Mouse (Mus musculus) neural tube, embryonic 13.5 days (tissue): ENCODE results near the gene Nkx2-3. TPM values are rescaled to one million over a fixed set of nuclear protein-coding genes. Genes with fewer than 3 reads are reported as not detected.

ENCODE experiments used
- ATAC-seq: fragments of 200-750 bp; cut with Nextera tagmentation; 2 replicates; pipeline ENCODE4 v1.8.0; 2017; ENCODE audit warnings: low read depth, mild to moderate bottlenecking, moderate TSS enrichment, moderate library complexity
- H3K27ac ChIP-seq: fragments of 300-500 bp; sonication (generic); replicated peaks from 2 replicates; pipeline ENCODE4 v1.5.1; 2015; ENCODE audit warnings: moderate library complexity, mild to moderate bottlenecking, inconsistent platforms
- H3K27me3 ChIP-seq: fragments of 300-500 bp; sonication (generic); 2 replicates; pipeline ENCODE4 v1.6.1; 2015; ENCODE audit warnings: mild to moderate bottlenecking, inconsistent platforms
- H3K36me3 ChIP-seq: fragments of 300-500 bp; sonication (generic); 2 replicates; pipeline ENCODE4 v1.6.1; 2015; ENCODE audit warnings: mild to moderate bottlenecking, inconsistent platforms
- H3K4me1 ChIP-seq: fragments of 300-500 bp; sonication (generic); replicated peaks from 2 replicates; pipeline ENCODE4 v1.6.1; 2015; ENCODE audit warnings: inconsistent platforms
- H3K4me2 ChIP-seq: fragments of 300-500 bp; sonication (generic); 2 replicates; pipeline ENCODE4 v1.6.1; 2015; ENCODE audit warnings: inconsistent platforms, mild to moderate bottlenecking, moderate library complexity
- H3K4me3 ChIP-seq: fragments of 300-500 bp; sonication (generic); 2 replicates; pipeline ENCODE4 v1.5.1; 2015; ENCODE audit warnings: mild to moderate bottlenecking, inconsistent platforms
- H3K9ac ChIP-seq: fragments of 300-500 bp; sonication (generic); 2 replicates; pipeline ENCODE4 v1.6.1; 2015; ENCODE audit warnings: moderate library complexity, mild to moderate bottlenecking, inconsistent platforms
- H3K9me3 ChIP-seq: fragments of 300-500 bp; sonication (generic); 2 replicates; pipeline ENCODE4 v1.6.1; 2016; ENCODE audit warnings: inconsistent platforms
- WGBS: fragments of 180-500 bp; shearing (Covaris S2); methylation state at CpG from one replicate; pipeline ENCODE4 v1.1.7; 2015; 5-methylcytosine and 5-hydroxymethylcytosine counted together
- polyA plus RNA-seq: library from polyadenylated mRNA; unstranded; fragments of >200 nt; fragmentation: Nextera tagmentation; extraction: Ambion mirVana; gene quantifications from 2 replicates; pipeline ENCODE4 v1.2.1, GENCODE M21; 2015

Nkx2-3 gene
- polyA plus RNA-seq, 1 experiment from 2014 or later: not detected

DNA sequence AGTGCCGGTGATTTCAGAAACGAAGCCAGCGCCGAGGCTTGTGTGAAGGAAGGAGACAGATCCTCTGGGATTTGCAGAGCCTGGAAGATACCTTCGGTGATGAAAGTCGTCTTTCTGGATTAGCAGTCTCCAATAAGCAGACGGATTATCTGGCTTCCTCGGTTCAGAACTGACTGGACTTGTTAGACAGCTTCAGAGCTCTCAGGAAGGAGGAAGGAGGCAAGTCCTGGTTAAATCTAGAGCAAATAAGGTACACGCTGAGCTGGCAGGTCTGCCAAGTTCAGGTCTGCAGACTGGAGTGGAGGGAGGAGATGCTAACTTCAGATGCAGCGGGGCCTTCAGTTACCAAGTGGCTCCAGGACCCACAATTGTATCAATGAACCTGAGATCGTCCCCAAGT lies 29.7 kb downstream of the Nkx2-3 start:
- Histone ChIP-seq H3K27ac (no peak overlapping the region), H3K4me1 (no peaks in the 10 kb centered on the region), H3K27me3 (no peaks in the 10 kb centered on the region), H3K9ac (no peak overlapping the region), H3K9me3 (no peaks in the 10 kb centered on the region), H3K36me3 (no peaks in the 10 kb centered on the region), H3K4me2 (no peak overlapping the region), H3K4me3 (no peak overlapping the region)
- WGBS: 80% methylated on average over 11 of the region's 11 CpGs
- no peak for ATAC-seq

DNA sequence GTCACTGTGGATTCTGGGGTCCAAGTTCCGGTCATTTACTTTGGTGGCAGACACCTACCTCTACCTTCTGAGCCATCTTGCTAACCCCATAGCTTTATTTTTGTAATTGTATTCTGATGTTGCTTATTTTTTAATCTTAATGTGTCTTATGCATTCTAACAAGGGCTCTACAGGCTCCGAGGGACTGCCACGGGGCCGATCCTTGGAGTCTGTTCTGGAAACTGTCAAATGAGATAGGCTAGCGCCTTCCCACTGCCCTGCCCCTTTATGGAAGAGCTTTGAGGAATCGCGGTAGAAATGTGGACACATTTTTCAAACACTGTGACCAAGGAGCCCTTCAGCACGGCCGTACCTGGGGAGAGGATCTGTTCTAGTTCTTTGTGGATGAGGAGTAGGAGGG lies 30.7 kb downstream of the Nkx2-3 start:
- Histone ChIP-seq H3K4me2 (no peak overlapping the region), H3K9me3 (no peaks in the 10 kb centered on the region), H3K4me1 (no peaks in the 10 kb centered on the region), H3K9ac (no peak overlapping the region), H3K36me3 (no peaks in the 10 kb centered on the region), H3K27me3 (no peaks in the 10 kb centered on the region), H3K27ac (no peak overlapping the region), H3K4me3 (no peak overlapping the region)
- 77% methylated on average over 9 of the region's 9 CpGs for WGBS
- ATAC-seq: no peak

DNA sequence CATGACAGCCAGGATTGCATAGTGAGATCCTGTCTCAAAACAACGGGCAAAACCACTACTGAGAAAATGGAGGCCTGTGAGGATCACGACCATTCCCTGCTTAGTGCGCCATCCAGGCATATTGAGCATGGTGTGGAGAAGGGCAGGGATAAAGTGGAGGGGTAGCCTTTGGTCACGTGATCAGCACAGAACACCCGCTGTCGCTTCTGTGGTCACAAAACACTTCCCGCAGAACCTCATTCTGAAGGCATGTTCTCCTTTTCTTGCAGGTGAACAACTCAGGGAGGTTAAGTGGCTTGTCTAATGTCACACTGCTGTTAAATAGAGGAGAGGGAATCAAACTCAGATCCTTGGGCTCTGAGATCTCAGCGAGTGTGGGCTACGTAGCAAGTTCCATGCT lies 33.4 kb downstream of the Nkx2-3 start:
- no peaks in the 10 kb centered on the region for H3K27me3 ChIP-seq
- no peaks in the 10 kb centered on the region for H3K36me3 ChIP-seq
- no peak for ATAC-seq
- no peak overlapping the region for H3K4me3 ChIP-seq
- H3K9me3 ChIP-seq: no peaks in the 10 kb centered on the region
- H3K27ac ChIP-seq: no peak overlapping the region
- no peaks in the 10 kb centered on the region for H3K4me1 ChIP-seq
- H3K4me2 ChIP-seq: no peak overlapping the region
- H3K9ac ChIP-seq: no peak overlapping the region
- 91% methylated on average over 9 of the region's 9 CpGs for WGBS

DNA sequence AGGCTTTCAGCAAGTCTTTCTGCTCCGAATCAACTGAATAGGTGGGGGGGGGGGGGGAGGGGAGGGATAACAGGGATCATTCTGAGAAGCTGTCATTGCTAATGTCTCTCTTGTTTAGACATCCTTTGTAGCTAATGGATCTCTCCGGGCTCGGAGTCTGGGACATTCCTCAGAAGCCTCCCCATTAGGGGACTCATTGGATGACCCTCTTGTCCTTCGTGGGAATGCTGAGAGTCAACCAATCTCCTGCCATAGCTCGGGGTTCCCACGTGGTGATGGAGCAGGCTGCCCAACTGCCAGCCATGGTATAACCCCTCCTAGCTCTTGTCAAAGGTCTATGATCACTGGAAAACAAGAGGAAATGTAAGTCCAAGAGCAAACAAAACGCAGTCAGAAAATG lies 34.7 kb downstream of the Nkx2-3 start:
- no peaks in the 10 kb centered on the region for H3K36me3 ChIP-seq
- no peak overlapping the region for H3K9ac ChIP-seq
- H3K4me2 ChIP-seq: no peak overlapping the region
- no peaks in the 10 kb centered on the region for H3K4me1 ChIP-seq
- ATAC-seq: no peak
- no peaks in the 10 kb centered on the region for H3K9me3 ChIP-seq
- H3K27ac ChIP-seq: no peak overlapping the region
- no peak overlapping the region for H3K4me3 ChIP-seq
- 67% methylated on average over 7 of the region's 7 CpGs for WGBS
- no peaks in the 10 kb centered on the region for H3K27me3 ChIP-seq

DNA sequence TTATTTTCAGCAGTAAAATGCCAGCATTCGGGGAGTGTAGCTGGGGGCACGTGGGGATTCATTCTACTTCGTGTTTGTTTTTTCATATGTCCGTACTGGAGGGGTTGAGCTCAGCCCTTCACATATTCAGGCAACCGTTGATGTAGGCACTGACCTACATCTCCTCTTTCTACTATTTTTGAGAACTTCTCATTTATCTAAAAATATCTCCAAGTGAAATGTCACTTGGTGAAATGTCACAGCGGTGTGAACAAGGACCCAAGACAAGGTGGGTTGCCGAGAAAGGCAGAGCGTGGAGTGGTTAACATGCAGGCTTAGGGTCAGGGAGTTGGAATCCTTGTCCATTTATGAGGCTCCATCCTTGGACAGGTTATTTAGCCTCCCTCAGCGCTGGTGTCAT lies 35.1 kb downstream of the Nkx2-3 start:
- H3K4me1 ChIP-seq: no peaks in the 10 kb centered on the region
- no peak for ATAC-seq
- no peaks in the 10 kb centered on the region for H3K27me3 ChIP-seq
- 92% methylated on average over 9 of the region's 9 CpGs for WGBS
- H3K36me3 ChIP-seq: no peaks in the 10 kb centered on the region
- H3K4me3 ChIP-seq: no peak overlapping the region
- H3K4me2 ChIP-seq: no peak overlapping the region
- no peak overlapping the region for H3K9ac ChIP-seq
- no peaks in the 10 kb centered on the region for H3K9me3 ChIP-seq
- H3K27ac ChIP-seq: no peak overlapping the region

DNA sequence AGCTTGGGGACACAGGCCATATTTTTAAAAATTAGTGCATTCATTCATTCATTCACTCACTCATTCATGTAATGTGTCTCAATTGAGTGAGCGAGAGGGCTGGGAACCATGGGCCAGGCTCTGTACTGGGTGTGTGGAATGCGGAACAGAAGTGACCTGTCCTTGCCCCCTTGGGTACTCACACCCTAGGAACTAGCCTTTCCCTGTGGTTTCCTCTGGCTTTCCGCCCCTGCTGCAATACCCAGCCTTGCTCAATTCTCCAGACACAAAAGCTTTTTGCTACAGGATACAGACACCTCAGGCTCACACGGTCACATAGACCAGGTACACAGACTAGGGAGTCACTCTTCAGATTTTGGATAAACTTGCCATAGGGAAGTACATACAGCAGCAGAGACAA lies 36.2 kb downstream of the Nkx2-3 start:
- 87% methylated on average over 4 of the region's 4 CpGs for WGBS
- no peak for ATAC-seq
- no peaks in the 10 kb centered on the region for H3K9me3 ChIP-seq

DNA sequence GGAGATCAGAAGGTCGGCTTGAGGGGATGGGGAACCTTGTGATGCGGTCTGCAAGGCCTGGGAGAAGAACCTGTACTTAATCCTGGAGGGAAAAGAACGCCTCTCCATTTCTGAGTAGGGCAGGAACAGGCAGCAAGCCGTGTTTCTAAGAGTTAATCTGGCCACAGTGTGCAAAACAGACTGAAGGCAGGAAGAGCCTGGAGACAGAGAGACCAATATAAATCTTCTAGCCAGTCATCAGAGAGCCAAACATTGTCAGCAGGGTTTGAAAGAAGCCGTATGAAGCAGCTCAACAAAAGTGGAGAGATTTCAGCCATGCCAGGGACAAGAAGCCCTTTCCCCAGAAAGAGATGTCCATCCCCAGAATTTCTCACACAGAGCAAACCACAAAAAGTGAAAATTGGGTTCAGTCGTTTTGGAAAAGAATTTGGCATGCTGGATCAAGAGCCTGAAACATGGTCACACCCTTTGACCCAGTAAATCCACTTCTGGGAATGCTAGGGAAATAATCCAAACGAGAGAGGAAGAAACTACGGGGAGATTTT lies 39.2 kb downstream of the Nkx2-3 start:
- no peaks in the 10 kb centered on the region for H3K4me1 ChIP-seq
- WGBS: 63% methylated on average over 8 of the region's 8 CpGs
- H3K27me3 ChIP-seq: no peaks in the 10 kb centered on the region
- no peaks in the 10 kb centered on the region for H3K36me3 ChIP-seq
- H3K4me2 ChIP-seq: no peak overlapping the region
- no peak overlapping the region for H3K27ac ChIP-seq
- peak overlapping the region; percentile 5; the same call in 1 of the 2 replicates for H3K9ac ChIP-seq
- no peak for ATAC-seq
- H3K4me3 ChIP-seq: no peak overlapping the region
- no peaks in the 10 kb centered on the region for H3K9me3 ChIP-seq

More for the DNA sequence above, 36.2 kb downstream of the Nkx2-3 start:
- Histone ChIP-seq H3K4me3 (no peak overlapping the region), H3K27ac (no peak overlapping the region), H3K4me1 (no peaks in the 10 kb centered on the region), H3K9ac (no peak overlapping the region), H3K4me2 (no peak overlapping the region), H3K36me3 (no peaks in the 10 kb centered on the region), H3K27me3 (no peaks in the 10 kb centered on the region)

DNA sequence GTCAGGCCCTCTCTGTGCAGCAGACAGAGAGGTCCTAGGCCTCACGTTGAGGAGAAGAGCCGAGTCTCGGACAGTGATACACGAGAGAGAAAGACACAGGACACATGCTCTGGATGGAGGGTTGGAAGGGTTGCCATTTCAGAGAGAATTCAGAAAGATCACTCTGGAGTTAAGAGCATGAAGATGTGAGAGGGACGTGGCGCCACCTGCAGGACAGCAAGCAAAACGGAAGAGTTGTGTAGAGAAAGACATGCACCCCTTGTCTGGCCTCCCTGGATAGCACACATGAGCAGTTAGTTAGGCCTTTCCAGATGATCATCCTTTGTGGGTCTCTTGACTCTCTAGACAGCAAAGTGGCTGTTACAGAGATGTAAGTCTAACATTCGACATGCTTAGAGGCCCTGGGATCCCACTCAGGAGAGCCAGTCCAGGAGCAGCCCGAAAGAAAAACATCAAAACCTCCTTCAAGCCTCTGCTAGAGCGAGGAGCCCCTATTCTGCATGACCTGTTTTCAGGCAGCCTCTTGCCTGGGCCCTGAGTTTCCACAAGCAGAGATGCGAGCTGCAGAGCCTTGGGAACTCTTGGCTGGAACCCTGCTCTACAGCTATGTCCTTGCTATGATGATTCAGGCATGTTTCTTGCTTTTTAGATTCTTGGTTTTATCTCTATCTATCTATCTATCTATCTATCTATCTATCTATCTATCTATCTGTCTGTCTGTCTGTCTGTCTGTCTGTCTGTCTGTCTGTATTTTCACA lies 43.8 kb downstream of the Nkx2-3 start:
- H3K9ac ChIP-seq: no peak overlapping the region
- H3K9me3 ChIP-seq: no peaks in the 10 kb centered on the region
- 40% methylated on average over 11 of the region's 11 CpGs for WGBS
- no peak for ATAC-seq
- H3K36me3 ChIP-seq: no peaks in the 10 kb centered on the region
- no peaks in the 10 kb centered on the region for H3K4me1 ChIP-seq
- no peak overlapping the region for H3K4me3 ChIP-seq
- no peak overlapping the region for H3K4me2 ChIP-seq
- no peaks in the 10 kb centered on the region for H3K27me3 ChIP-seq
- no peak overlapping the region for H3K27ac ChIP-seq

DNA sequence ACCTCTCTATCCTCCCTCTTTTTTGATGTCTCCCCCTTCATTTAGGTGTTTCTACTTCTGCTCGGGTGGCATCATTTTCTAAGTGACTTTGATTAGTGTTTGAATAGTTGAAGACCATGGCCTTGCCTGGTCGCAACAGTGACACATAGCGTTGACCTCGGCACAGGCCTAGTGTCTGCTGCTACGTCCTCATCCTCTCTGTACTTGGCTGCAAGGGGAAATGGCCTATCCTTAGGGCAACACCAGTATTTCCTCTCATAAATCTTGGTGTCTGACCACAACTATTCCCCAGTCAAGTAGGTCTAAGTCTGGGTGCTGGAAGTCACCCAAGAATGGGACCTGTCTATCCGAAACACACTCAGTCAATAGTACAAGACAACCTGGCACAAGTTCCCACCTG lies 47.5 kb downstream of the Nkx2-3 start:
- Histone ChIP-seq H3K4me3 (no peak overlapping the region), H3K9ac (no peak overlapping the region), H3K36me3 (peaks cover 19% of the 10 kb centered on the region), H3K27me3 (no peaks in the 10 kb centered on the region), H3K27ac (no peak overlapping the region), H3K9me3 (no peaks in the 10 kb centered on the region), H3K4me2 (no peak overlapping the region), H3K4me1 (0 out of 2 replicates have a peak, but pooled peaks cover 8% of the 10 kb centered on the region)
- WGBS: 83% methylated on average over 6 of the region's 6 CpGs
- no peak for ATAC-seq

DNA sequence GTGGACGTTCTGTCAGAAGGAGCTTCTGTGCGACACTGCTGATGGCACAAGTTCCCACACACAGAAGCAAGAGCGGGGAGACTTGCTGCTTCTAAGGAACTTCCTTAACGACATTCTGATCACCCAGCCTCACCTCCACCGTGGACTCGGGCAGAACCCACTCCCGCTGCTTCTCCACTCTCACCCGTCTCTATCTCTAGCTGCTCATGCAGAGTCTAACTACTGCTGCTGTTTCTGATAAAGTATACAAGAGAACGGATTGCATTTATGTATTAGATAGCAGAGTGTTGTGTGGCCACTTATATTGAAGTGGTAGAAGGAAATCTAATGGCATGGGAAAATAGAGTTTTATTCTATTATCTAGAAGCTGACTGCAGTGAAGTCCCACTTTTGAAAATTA lies 48.6 kb downstream of the Nkx2-3 start:
- H3K27ac ChIP-seq: no peak overlapping the region
- WGBS: 88% methylated on average over 9 of the region's 9 CpGs
- no peak for ATAC-seq

DNA sequence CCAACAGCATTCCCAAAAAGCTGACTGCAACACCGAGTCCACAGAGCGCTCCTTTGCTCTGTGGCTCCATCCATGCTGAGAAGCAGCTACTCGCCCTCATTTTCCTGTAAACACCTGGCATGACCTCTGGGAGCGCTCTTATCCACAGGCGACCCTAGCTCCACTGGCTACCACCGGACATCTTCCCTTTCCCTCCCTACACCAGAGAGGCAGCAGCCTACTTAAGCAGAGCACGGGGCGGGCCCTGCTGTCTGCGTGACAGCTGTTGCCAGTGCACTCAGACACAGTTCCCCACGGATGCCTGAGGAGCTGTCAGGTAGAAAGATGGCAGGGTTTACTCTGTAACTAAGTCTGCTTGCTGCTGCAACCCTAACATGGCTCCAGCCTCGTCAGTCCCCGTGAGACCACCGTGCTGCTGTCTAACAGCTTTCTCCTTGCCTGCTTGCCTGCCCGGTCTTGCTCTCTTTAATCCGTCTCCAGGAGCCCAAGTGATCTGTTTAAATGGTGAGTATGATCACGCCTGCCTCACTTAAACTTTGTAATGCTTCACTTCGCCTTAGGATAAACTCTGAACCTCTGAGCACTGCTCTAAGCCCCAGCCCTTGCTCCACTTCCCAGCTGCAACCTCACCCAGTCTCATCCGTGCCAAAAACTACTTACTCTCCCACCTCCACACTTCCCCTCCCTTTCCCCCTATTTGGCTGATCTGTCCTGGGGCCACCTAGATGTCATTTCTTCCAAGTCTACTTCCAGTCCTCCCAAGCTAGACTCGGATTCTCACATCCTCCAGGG lies 50.2 kb downstream of the Nkx2-3 start:
- no peak overlapping the region for H3K4me2 ChIP-seq
- 0 out of 2 replicates have a peak, but pooled peaks have one; percentile 52 for ATAC-seq
- peaks cover 25% of the 10 kb centered on the region for H3K36me3 ChIP-seq
- H3K4me1 ChIP-seq: 0 out of 2 replicates have a peak, but pooled peaks cover 8% of the 10 kb centered on the region
- H3K27me3 ChIP-seq: no peaks in the 10 kb centered on the region
- 43% methylated on average over 19 of the region's 19 CpGs for WGBS
- no peak overlapping the region for H3K27ac ChIP-seq
- no peaks in the 10 kb centered on the region for H3K9me3 ChIP-seq
- H3K9ac ChIP-seq: no peak overlapping the region; the same call in 1 of the 2 replicates
- H3K4me3 ChIP-seq: no peak overlapping the region

More for the DNA sequence above, 48.6 kb downstream of the Nkx2-3 start:
- Histone ChIP-seq H3K4me2 (no peak overlapping the region), H3K9ac (no peak overlapping the region), H3K4me1 (0 out of 2 replicates have a peak, but pooled peaks cover 8% of the 10 kb centered on the region), H3K4me3 (no peak overlapping the region), H3K9me3 (no peaks in the 10 kb centered on the region), H3K27me3 (no peaks in the 10 kb centered on the region), H3K36me3 (peaks cover 19% of the 10 kb centered on the region)

DNA sequence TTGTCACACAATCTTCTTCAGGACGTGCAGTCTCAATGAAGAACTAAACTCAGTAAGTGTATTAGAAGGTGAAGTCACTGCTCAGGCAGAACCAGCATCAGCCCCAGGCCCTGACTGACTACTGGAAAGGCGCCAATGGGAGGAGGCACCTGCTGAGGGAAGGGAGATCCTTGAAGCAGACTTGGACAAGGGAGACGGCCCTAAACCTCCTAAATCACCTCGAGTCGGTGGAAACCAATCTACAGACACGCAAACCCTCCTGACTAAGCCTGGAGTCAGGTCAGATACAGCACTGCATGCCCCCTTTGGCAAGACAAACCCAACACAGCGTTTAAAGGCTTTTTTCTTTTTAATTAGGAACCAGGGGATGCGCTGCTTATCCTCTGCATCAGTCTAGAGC lies 51.3 kb downstream of the Nkx2-3 start:
- 85% methylated on average over 8 of the region's 8 CpGs for WGBS
- H3K36me3 ChIP-seq: peaks cover 25% of the 10 kb centered on the region

More for the DNA sequence above, 51.3 kb downstream of the Nkx2-3 start:
- Histone ChIP-seq H3K27ac (no peak overlapping the region), H3K9ac (no peak overlapping the region), H3K4me1 (0 out of 2 replicates have a peak, but pooled peaks cover 8% of the 10 kb centered on the region), H3K4me3 (no peak overlapping the region), H3K9me3 (no peaks in the 10 kb centered on the region), H3K27me3 (no peaks in the 10 kb centered on the region), H3K4me2 (no peak overlapping the region)
- ATAC-seq: no peak
